Mouse (Mus musculus): ENCODE results near the gene Gm13275. TPM values are rescaled to one million over a fixed set of nuclear protein-coding genes. Genes with fewer than 3 reads are reported as not detected.
A peak's percentile ranks its signal among the peaks of the same experiment; 100 is the strongest.

Gm13275 gene
- total and polyA plus RNA-seq, 3 experiments, result not detected

DNA sequence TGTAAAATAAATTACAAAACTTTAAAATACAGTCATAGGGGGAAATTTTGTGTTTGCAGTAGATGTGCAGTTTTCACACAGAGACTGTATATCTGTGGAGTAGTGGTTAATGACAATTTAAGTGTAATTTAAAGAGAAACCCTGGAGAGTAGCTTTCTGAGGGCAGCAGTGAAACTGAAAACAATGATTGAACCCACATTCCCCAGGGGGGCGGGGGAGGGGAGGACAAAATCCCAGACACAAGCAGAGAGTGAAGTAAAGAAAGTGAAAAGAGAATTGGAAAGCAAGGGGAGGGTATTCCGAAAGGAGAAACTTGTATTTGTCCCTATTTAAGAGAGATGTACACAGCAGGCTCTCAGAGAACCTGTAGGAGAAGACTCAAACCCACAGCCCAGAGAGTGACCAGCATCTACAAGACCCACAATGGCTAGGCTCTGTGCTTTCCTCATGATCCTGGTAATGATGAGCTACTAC is 47.2 kb downstream of the Gm13275 start, which contains the start of gene Ifna4:
Gene Ifna4, plus strand, starts transcription at position 424 of the 474 bp plus-strand sequence.
- TF ChIP-seq EP300 (IDR thresholded peaks at IDR 0.05; ENCODE audit: low read length) (0 out of 2 replicates have a peak, but pooled peaks have one; percentile 24), CTCF (conservative IDR thresholded peaks at IDR 0.05 in 1 of 2, IDR thresholded peaks at IDR 0.05 in 1 of 2; ENCODE audit: low read depth in 2 of 2, low read length in 2 of 2) (no peak), ZNF384 (IDR thresholded peaks at IDR 0.05; ENCODE audit: low read depth, low read length) (no peak), IRF4 (IDR thresholded peaks at IDR 0.05; ENCODE audit: low read depth, low read length) (peak; percentile 63), MXI1 (IDR thresholded peaks at IDR 0.05; ENCODE audit: low read depth, low read length) (no peak), CHD2 (IDR thresholded peaks at IDR 0.05; ENCODE audit: low read length) (peak; percentile 62; the same call in 1 of the 2 replicates), POLR2A (IDR thresholded peaks at IDR 0.05; ENCODE audit: low read depth, low read length) (no peak)
- Histone ChIP-seq H3K36me3 (replicated peaks in 1 of 2; ENCODE audit: control insufficient read depth in 1 of 2, insufficient read depth in 1 of 2, low read length in 1 of 2) (no peaks in the 10 kb centered on the region), H3K79me2 (replicated peaks; ENCODE audit: control insufficient read depth, extremely low read depth, insufficient read depth, poor library complexity, severe bottlenecking) (no peaks in the 10 kb centered on the region), H3K27me3 (replicated peaks) (peaks cover 59% of the 10 kb centered on the region), H3K9ac (ENCODE audit: insufficient read depth, low read depth) (no peak within 1 kb of the TSS), H3K4me2 (ENCODE audit: insufficient read depth, low read depth, poor library complexity, severe bottlenecking) (no peak within 1 kb of the TSS), H3K9me3 (replicated peaks; ENCODE audit: low read length) (no peaks in the 10 kb centered on the region), H3K4me3 (replicated peaks in 1 of 3; ENCODE audit: low read depth in 2 of 3, low read length in 2 of 3, poor library complexity in 1 of 3) (no peak within 1 kb of the TSS), H3K4me1 (ENCODE audit: control insufficient read depth in 1 of 2, insufficient read depth in 2 of 2) (peaks cover 5 to 10% of the 10 kb centered on the region in 2 experiments; a peak in 3 of 4 replicates), H3K27ac (ENCODE audit: insufficient read depth, low read depth) (no peak within 1 kb of the TSS)
- in situ Hi-C loops (cut with MboI; ENCODE audit: low pct_ligation_motif_present, low pct_unique_long_range_greater_than_20kb, low sequenced_read_pairs) (no loop called here), dilution Hi-C loops (cut with MboI; ENCODE audit: extremely low pct_ligation_motif_present, extremely low pct_unique_long_range_greater_than_20kb, low sequenced_read_pairs) (no loop called here)
- DNase-seq (ENCODE audit: extremely low read depth), result no peak

Other genes starting within 250 kb of the Gm13275 start
Only the 20 nearest of the 31 such genes appear.
- gene Klhl9, start 72.0 kb upstream of the Gm13275 start, total RNA-seq (2012; rRNA removed), result 40.0 and 42.2 TPM in 2 replicates
- gene Klhl9, start 72.0 kb upstream of the Gm13275 start, total RNA-seq (2014; rRNA removed), result 51.6 and 55.2 TPM in 2 replicates
- gene Klhl9, start 72.0 kb upstream of the Gm13275 start, polyA plus RNA-seq (2012; ENCODE audit: insufficient read length, low read depth), result 16.1 and 19.1 TPM in 2 replicates
- gene Gm13271, start 39.6 kb upstream of the Gm13275 start, total RNA-seq (2012; rRNA removed), result not detected in 2 replicates
- gene Gm13271, start 39.6 kb upstream of the Gm13275 start, total RNA-seq (2014; rRNA removed), result not detected in 2 replicates
- not detected in 2 replicates for gene Gm13271, start 39.6 kb upstream of the Gm13275 start, polyA plus RNA-seq (2012; ENCODE audit: insufficient read length, low read depth)
- not detected in 2 replicates for gene Gm13283, start 34.4 kb upstream of the Gm13275 start, total RNA-seq (2012; rRNA removed)
- gene Gm13283, start 34.4 kb upstream of the Gm13275 start, total RNA-seq (2014; rRNA removed), result not detected in 2 replicates
- gene Gm13283, start 34.4 kb upstream of the Gm13275 start, polyA plus RNA-seq (2012; ENCODE audit: insufficient read length, low read depth), result not detected in 2 replicates
- not detected in 2 replicates for gene Gm13290, start 20.7 kb upstream of the Gm13275 start, total RNA-seq (2012; rRNA removed)
- gene Gm13290, start 20.7 kb upstream of the Gm13275 start, total RNA-seq (2014; rRNA removed), result not detected in 2 replicates
- gene Gm13290, start 20.7 kb upstream of the Gm13275 start, polyA plus RNA-seq (2012; ENCODE audit: insufficient read length, low read depth), result not detected in 2 replicates
- not detected in 2 replicates for gene Gm13289, start 17.6 kb upstream of the Gm13275 start, total RNA-seq (2012; rRNA removed)
- gene Gm13289, start 17.6 kb upstream of the Gm13275 start, total RNA-seq (2014; rRNA removed), result not detected in 2 replicates
- not detected in 2 replicates for gene Gm13289, start 17.6 kb upstream of the Gm13275 start, polyA plus RNA-seq (2012; ENCODE audit: insufficient read length, low read depth)
- gene Gm13272, start 14.6 kb upstream of the Gm13275 start, total RNA-seq (2012; rRNA removed), result not detected in 2 replicates
- gene Gm13272, start 14.6 kb upstream of the Gm13275 start, total RNA-seq (2014; rRNA removed), result not detected in 2 replicates
- gene Gm13272, start 14.6 kb upstream of the Gm13275 start, polyA plus RNA-seq (2012; ENCODE audit: insufficient read length, low read depth), result not detected in 2 replicates
- not detected in 2 replicates for gene Ifnz, start 12.4 kb upstream of the Gm13275 start, total RNA-seq (2012; rRNA removed)
- not detected in 2 replicates for gene Ifnz, start 12.4 kb upstream of the Gm13275 start, total RNA-seq (2014; rRNA removed)
- not detected in 2 replicates for gene Ifnz, start 12.4 kb upstream of the Gm13275 start, polyA plus RNA-seq (2012; ENCODE audit: insufficient read length, low read depth)
- not detected in 2 replicates for gene Gm13276, start 8.8 kb upstream of the Gm13275 start, total RNA-seq (2012; rRNA removed)
- not detected in 2 replicates for gene Gm13276, start 8.8 kb upstream of the Gm13275 start, total RNA-seq (2014; rRNA removed)
- gene Gm13276, start 8.8 kb upstream of the Gm13275 start, polyA plus RNA-seq (2012; ENCODE audit: insufficient read length, low read depth), result not detected in 2 replicates
- not detected in 2 replicates for gene Gm13277, start 5.9 kb upstream of the Gm13275 start, total RNA-seq (2012; rRNA removed)
- not detected in 2 replicates for gene Gm13277, start 5.9 kb upstream of the Gm13275 start, total RNA-seq (2014; rRNA removed)
- not detected in 2 replicates for gene Gm13277, start 5.9 kb upstream of the Gm13275 start, polyA plus RNA-seq (2012; ENCODE audit: insufficient read length, low read depth)
- not detected in 2 replicates for gene Gm13278, start 2.9 kb upstream of the Gm13275 start, total RNA-seq (2012; rRNA removed)
- not detected in 2 replicates for gene Gm13278, start 2.9 kb upstream of the Gm13275 start, total RNA-seq (2014; rRNA removed)
- not detected in 2 replicates for gene Gm13278, start 2.9 kb upstream of the Gm13275 start, polyA plus RNA-seq (2012; ENCODE audit: insufficient read length, low read depth)
- gene Gm13279, start 2.9 kb downstream of the Gm13275 start, total RNA-seq (2012; rRNA removed), result not detected in 2 replicates
- gene Gm13279, start 2.9 kb downstream of the Gm13275 start, total RNA-seq (2014; rRNA removed), result not detected in 2 replicates
- gene Gm13279, start 2.9 kb downstream of the Gm13275 start, polyA plus RNA-seq (2012; ENCODE audit: insufficient read length, low read depth), result not detected in 2 replicates
- gene Gm13285, start 5.2 kb downstream of the Gm13275 start, total RNA-seq (2012; rRNA removed), result not detected in 2 replicates
- gene Gm13285, start 5.2 kb downstream of the Gm13275 start, total RNA-seq (2014; rRNA removed), result not detected in 2 replicates
- gene Gm13285, start 5.2 kb downstream of the Gm13275 start, polyA plus RNA-seq (2012; ENCODE audit: insufficient read length, low read depth), result not detected in 2 replicates
- gene Gm13287, start 8.8 kb downstream of the Gm13275 start, total RNA-seq (2012; rRNA removed), result not detected in 2 replicates
- gene Gm13287, start 8.8 kb downstream of the Gm13275 start, total RNA-seq (2014; rRNA removed), result not detected in 2 replicates
- gene Gm13287, start 8.8 kb downstream of the Gm13275 start, polyA plus RNA-seq (2012; ENCODE audit: insufficient read length, low read depth), result not detected in 2 replicates
- not detected in 2 replicates for gene Gm13288, start 11.0 kb downstream of the Gm13275 start, total RNA-seq (2012; rRNA removed)
- gene Gm13288, start 11.0 kb downstream of the Gm13275 start, total RNA-seq (2014; rRNA removed), result not detected in 2 replicates
- gene Gm13288, start 11.0 kb downstream of the Gm13275 start, polyA plus RNA-seq (2012; ENCODE audit: insufficient read length, low read depth), result not detected in 2 replicates
- gene Ifna7, start 21.7 kb downstream of the Gm13275 start, total RNA-seq (2012; rRNA removed), result not detected in 2 replicates
- not detected in 2 replicates for gene Ifna7, start 21.7 kb downstream of the Gm13275 start, total RNA-seq (2014; rRNA removed)
- gene Ifna7, start 21.7 kb downstream of the Gm13275 start, polyA plus RNA-seq (2012; ENCODE audit: insufficient read length, low read depth), result not detected in 2 replicates
- gene Ifna11, start 25.5 kb downstream of the Gm13275 start, total RNA-seq (2012; rRNA removed), result not detected in 2 replicates
- gene Ifna11, start 25.5 kb downstream of the Gm13275 start, total RNA-seq (2014; rRNA removed), result not detected in 2 replicates
- not detected in 2 replicates for gene Ifna11, start 25.5 kb downstream of the Gm13275 start, polyA plus RNA-seq (2012; ENCODE audit: insufficient read length, low read depth)
- gene Ifna6, start 32.9 kb downstream of the Gm13275 start, total RNA-seq (2012; rRNA removed), result not detected in 2 replicates
- gene Ifna6, start 32.9 kb downstream of the Gm13275 start, total RNA-seq (2014; rRNA removed), result not detected in 2 replicates
- gene Ifna6, start 32.9 kb downstream of the Gm13275 start, polyA plus RNA-seq (2012; ENCODE audit: insufficient read length, low read depth), result not detected in 2 replicates
- gene Ifna5, start 41.0 kb downstream of the Gm13275 start, total RNA-seq (2012; rRNA removed), result not detected in 2 replicates
- gene Ifna5, start 41.0 kb downstream of the Gm13275 start, total RNA-seq (2014; rRNA removed), result not detected in 2 replicates
- gene Ifna5, start 41.0 kb downstream of the Gm13275 start, polyA plus RNA-seq (2012; ENCODE audit: insufficient read length, low read depth), result not detected in 2 replicates
- not detected in 2 replicates for gene Ifna4, start 47.4 kb downstream of the Gm13275 start, total RNA-seq (2012; rRNA removed)
- gene Ifna4, start 47.4 kb downstream of the Gm13275 start, total RNA-seq (2014; rRNA removed), result not detected in 2 replicates
- gene Ifna4, start 47.4 kb downstream of the Gm13275 start, polyA plus RNA-seq (2012; ENCODE audit: insufficient read length, low read depth), result not detected in 2 replicates
- not detected in 2 replicates for gene Ifna1, start 55.6 kb downstream of the Gm13275 start, total RNA-seq (2012; rRNA removed)
- not detected in 2 replicates for gene Ifna1, start 55.6 kb downstream of the Gm13275 start, total RNA-seq (2014; rRNA removed)
- gene Ifna1, start 55.6 kb downstream of the Gm13275 start, polyA plus RNA-seq (2012; ENCODE audit: insufficient read length, low read depth), result not detected in 2 replicates

Measured in CH12.LX (cell line).